Mouse (Mus musculus) spleen, adult 18-20 months (tissue): ENCODE results near the gene Ifi35.
"Not testable (repeated sequence)": the region's sequence is repeated elsewhere in the genome, so short reads cannot be mapped to it uniquely, and the experiment has no call there.

Source experiments
- DNase-seq, 2 experiments: peaks; one replicate each; pipeline ENCODE4 v3.0.0; 2022; ENCODE audit warnings: mixed read lengths in 2 of 2

The Ifi35 gene

GRCm38 (mm10) chr11:101469155-101469554, 20.9 kb downstream of the Ifi35 start:
- DNase-seq = no peak

- no peak for DNase-seq
These were observed 22.0 kb downstream of the Ifi35 start for GRCm38 (mm10) chr11:101470206-101470605.

- DNase-seq = no peak
These were observed 23.7 kb downstream of the Ifi35 start for GRCm38 (mm10) chr11:101471926-101472325.

GRCm38 (mm10) chr11:101472336-101472735, 24.1 kb downstream of the Ifi35 start:
- no peak for DNase-seq

GRCm38 (mm10) chr11:101473686-101474085, 25.5 kb downstream of the Ifi35 start:
- DNase-seq = not testable (repeated sequence)

GRCm38 (mm10) chr11:101474298-101474697, 26.1 kb downstream of the Ifi35 start:
- no peak for DNase-seq

- not testable (repeated sequence) for DNase-seq
These were observed 28.2 kb downstream of the Ifi35 start for GRCm38 (mm10) chr11:101476361-101476760.

- no peak for DNase-seq
These were observed 29.0 kb downstream of the Ifi35 start for GRCm38 (mm10) chr11:101477194-101477551.

- DNase-seq = no peak
These were observed 29.5 kb downstream of the Ifi35 start for GRCm38 (mm10) chr11:101477552-101478211.

GRCm38 (mm10) chr11:101479171-101479635, 31.0 kb downstream of the Ifi35 start:
- DNase-seq = no peak

- no peak for DNase-seq
These were observed 32.7 kb downstream of the Ifi35 start for GRCm38 (mm10) chr11:101480912-101481311.

GRCm38 (mm10) chr11:101483804-101484203, 35.6 kb downstream of the Ifi35 start:
- DNase-seq = no peak

GRCm38 (mm10) chr11:101484245-101484644, 36.0 kb downstream of the Ifi35 start:
- no peak for DNase-seq

- no peak for DNase-seq
These were observed 36.6 kb downstream of the Ifi35 start for GRCm38 (mm10) chr11:101484814-101485213.

GRCm38 (mm10) chr11:101485509-101486028, 37.4 kb downstream of the Ifi35 start:
- DNase-seq = no peak

GRCm38 (mm10) chr11:101486126-101486525, 37.9 kb downstream of the Ifi35 start:
- no peak for DNase-seq

- DNase-seq = no peak
These were observed 58.1 kb downstream of the Ifi35 start for GRCm38 (mm10) chr11:101506269-101506780.

GRCm38 (mm10) chr11:101507090-101507489, 58.9 kb downstream of the Ifi35 start:
- no peak for DNase-seq
